Mouse (Mus musculus) MEL (cell line): ENCODE data around the gene Uncx. TPM values are rescaled to one million over a fixed set of nuclear protein-coding genes. Genes with fewer than 3 reads are reported as not detected.

Experiments used
- DNase-seq: peaks from one replicate; pipeline ENCODE4 v3.0.0; 2011; ENCODE audit warnings: low read depth, low spot score
- H3K27ac ChIP-seq: 2 replicates; pipeline ENCODE4 v1.5.1; 2012; ENCODE audit warnings: low read depth, mild to moderate bottlenecking, control low read depth, low read length, moderate library complexity; ENCODE audit not compliant: control insufficient read depth
- H3K27me3 ChIP-seq, 2 experiments: fragments of 150-350 bp in 1 of 2; sonication (generic) in 1 of 2; 2 replicates each; pipeline ENCODE4 v1.6.1; 2012; ENCODE audit warnings: low read length in 2 of 2, mild to moderate bottlenecking in 2 of 2, improper control_type of control experiment in 1 of 2, moderate library complexity in 1 of 2; ENCODE audit not compliant: insufficient read depth in 2 of 2, control insufficient read depth in 1 of 2
- H3K36me3 ChIP-seq, 2 experiments: 2 replicates each; pipeline ENCODE4 v1.6.1; 2012 to 2014; ENCODE audit warnings: low read length in 2 of 2, improper control_type of control experiment in 1 of 2, inconsistent platforms in 1 of 2, mild to moderate bottlenecking in 1 of 2; ENCODE audit not compliant: insufficient read depth in 2 of 2, control insufficient read depth in 1 of 2
- H3K4me1 ChIP-seq, 2 experiments: fragments of 150-350 bp in 1 of 2; sonication (generic) in 1 of 2; 2 replicates each; pipeline ENCODE4 v1.6.1; 2012; ENCODE audit warnings: low read length in 2 of 2, improper control_type of control experiment in 1 of 2, mild to moderate bottlenecking in 1 of 2; ENCODE audit not compliant: insufficient read depth in 2 of 2, control insufficient read depth in 1 of 2
- H3K4me3 ChIP-seq, 2 experiments: fragments of 150-350 bp in 1 of 2; sonication (generic) in 1 of 2; 2 replicates each; pipeline ENCODE4 v1.5.1; 2012; ENCODE audit warnings: low read depth in 2 of 2, low read length in 2 of 2, mild to moderate bottlenecking in 2 of 2, moderate library complexity in 2 of 2, control low read depth in 1 of 2, improper control_type of control experiment in 1 of 2; ENCODE audit not compliant: control insufficient read depth in 1 of 2, insufficient read depth in 1 of 2
- H3K79me2 ChIP-seq: 2 replicates; pipeline ENCODE4 v1.6.1; 2012; ENCODE audit warnings: mild to moderate bottlenecking, low read length, moderate library complexity; ENCODE audit not compliant: control insufficient read depth, poor library complexity, insufficient read depth
- H3K9ac ChIP-seq: 2 replicates; pipeline ENCODE4 v1.6.1; 2012; ENCODE audit warnings: low read depth, mild to moderate bottlenecking, control low read depth, low read length, moderate library complexity; ENCODE audit not compliant: control insufficient read depth, poor library complexity, severe bottlenecking
- H3K9me3 ChIP-seq: fragments of 150-350 bp; sonication (generic); replicated peaks from 2 replicates; pipeline ENCODE4 v1.6.1; 2012; ENCODE audit warnings: mild to moderate bottlenecking, low read length, improper control_type of control experiment, moderate library complexity; ENCODE audit not compliant: insufficient read depth
- BHLHE40 ChIP-seq: IDR thresholded peaks from 2 replicates; pipeline ENCODE4 v1.6.1; 2012; ENCODE audit warnings: low read depth, mild to moderate bottlenecking, inconsistent platforms, low read length, improper control_type of control experiment, borderline replicate concordance
- CHD1 ChIP-seq: IDR thresholded peaks from 2 replicates; pipeline ENCODE4 v1.6.1; 2012; ENCODE audit warnings: low read depth, mild to moderate bottlenecking, inconsistent platforms, low read length, improper control_type of control experiment
- CTCF ChIP-seq, 3 experiments: IDR thresholded peaks in 2 of 3; conservative IDR thresholded peaks in 1 of 3; 2 replicates each; pipeline ENCODE4 v1.5.1; 2011 to 2012; ENCODE audit warnings: low read length in 3 of 3, low read depth in 2 of 3, mild to moderate bottlenecking in 2 of 3, improper control_type of control experiment in 1 of 3, inconsistent platforms in 1 of 3, mixed read lengths in 1 of 3, moderate library complexity in 1 of 3; ENCODE audit not compliant: control insufficient read depth in 1 of 3, insufficient read depth in 1 of 3, poor library complexity in 1 of 3, severe bottlenecking in 1 of 3
- ETS1 ChIP-seq: IDR thresholded peaks from 2 replicates; pipeline ENCODE4 v1.6.1; 2012; ENCODE audit warnings: low read depth, mild to moderate bottlenecking, inconsistent platforms, low read length, improper control_type of control experiment, moderate library complexity
- GATA1 ChIP-seq: IDR thresholded peaks from 2 replicates; pipeline ENCODE4 v1.6.1; 2011; ENCODE audit warnings: low read depth, low read length, improper control_type of control experiment
- HCFC1 ChIP-seq: IDR thresholded peaks from 2 replicates; pipeline ENCODE4 v1.6.1; 2012; ENCODE audit warnings: low read depth, mild to moderate bottlenecking, inconsistent platforms, low read length, improper control_type of control experiment, moderate library complexity
- JUND ChIP-seq: IDR thresholded peaks from 2 replicates; pipeline ENCODE4 v1.6.1; 2011; ENCODE audit warnings: low read depth, mild to moderate bottlenecking, improper control_type of control experiment, low read length
- KAT2A ChIP-seq: conservative IDR thresholded peaks from 2 replicates; pipeline ENCODE4 v1.6.1; 2012; ENCODE audit warnings: low read depth, low read length, improper control_type of control experiment, inconsistent platforms
- MAFK ChIP-seq: IDR thresholded peaks from 2 replicates; pipeline ENCODE4 v1.6.1; 2011; ENCODE audit warnings: low read depth, mild to moderate bottlenecking, low read length, improper control_type of control experiment, borderline replicate concordance
- MAX ChIP-seq: IDR thresholded peaks from 2 replicates; pipeline ENCODE4 v1.6.1; 2011; ENCODE audit warnings: low read length, improper control_type of control experiment
- MEF2A ChIP-seq: IDR thresholded peaks from 2 replicates; pipeline ENCODE4 v1.6.1; 2014; ENCODE audit warnings: low read depth, mild to moderate bottlenecking, inconsistent platforms, low read length, improper control_type of control experiment; ENCODE audit not compliant: poor library complexity, insufficient replicate concordance, severe bottlenecking; ENCODE audit errors: extremely low read depth
- MXI1 ChIP-seq: IDR thresholded peaks from 2 replicates; pipeline ENCODE4 v1.6.1; 2011; ENCODE audit warnings: mild to moderate bottlenecking, low read depth, low read length, improper control_type of control experiment
- POLR2A ChIP-seq, 2 experiments: IDR thresholded peaks; 2 replicates each; pipeline ENCODE4 v1.6.1; 2011 to 2012; ENCODE audit warnings: low read length in 2 of 2, mild to moderate bottlenecking in 2 of 2, control low read depth in 1 of 2, improper control_type of control experiment in 1 of 2, low read depth in 1 of 2, moderate library complexity in 1 of 2; ENCODE audit not compliant: control insufficient read depth in 1 of 2, insufficient read depth in 1 of 2, poor library complexity in 1 of 2
- POLR2AphosphoS2 ChIP-seq: IDR thresholded peaks from 2 replicates; pipeline ENCODE4 v1.6.1; 2011; ENCODE audit warnings: low read length, improper control_type of control experiment
- POLR2AphosphoS5 ChIP-seq: IDR thresholded peaks from 2 replicates; pipeline ENCODE4 v1.6.1; 2012; ENCODE audit warnings: low read depth, borderline replicate concordance, mild to moderate bottlenecking, inconsistent platforms, low read length, moderate library complexity, mixed read lengths
- RAD21 ChIP-seq: IDR thresholded peaks from 2 replicates; pipeline ENCODE4 v1.6.1; 2011; ENCODE audit warnings: mild to moderate bottlenecking, low read depth, low read length, improper control_type of control experiment
- RCOR1 ChIP-seq: IDR thresholded peaks from 2 replicates; pipeline ENCODE4 v1.6.1; 2012; ENCODE audit warnings: low read depth, mild to moderate bottlenecking, inconsistent platforms, low read length, improper control_type of control experiment
- SIN3A ChIP-seq: IDR thresholded peaks from 2 replicates; pipeline ENCODE4 v1.6.1; 2012; ENCODE audit warnings: low read length, improper control_type of control experiment, inconsistent platforms
- SMC3 ChIP-seq: IDR thresholded peaks from 2 replicates; pipeline ENCODE4 v1.6.1; 2011; ENCODE audit warnings: low read depth, low read length, improper control_type of control experiment
- TAL1 ChIP-seq: IDR thresholded peaks from 2 replicates; pipeline ENCODE4 v1.6.1; 2012; ENCODE audit warnings: mild to moderate bottlenecking, inconsistent platforms, low read length, moderate library complexity, mixed read lengths
- TCF12 ChIP-seq: IDR thresholded peaks from 2 replicates; pipeline ENCODE4 v1.6.1; 2014; ENCODE audit warnings: low read depth, mild to moderate bottlenecking, inconsistent platforms, low read length, improper control_type of control experiment, moderate library complexity
- UBTF ChIP-seq: IDR thresholded peaks from 2 replicates; pipeline ENCODE4 v1.6.1; 2012; ENCODE audit warnings: low read depth, mild to moderate bottlenecking, inconsistent platforms, low read length, improper control_type of control experiment, moderate library complexity, borderline replicate concordance; ENCODE audit not compliant: insufficient read depth
- USF1 ChIP-seq: IDR thresholded peaks from 2 replicates; pipeline ENCODE4 v1.6.1; 2014; ENCODE audit warnings: low read depth, mild to moderate bottlenecking, inconsistent platforms, low read length, improper control_type of control experiment, moderate library complexity
- USF2 ChIP-seq, 2 experiments: IDR thresholded peaks; 2 replicates each; pipeline ENCODE4 v1.6.1; 2011 to 2012; ENCODE audit warnings: improper control_type of control experiment in 2 of 2, low read length in 2 of 2, borderline replicate concordance in 1 of 2, inconsistent platforms in 1 of 2, low read depth in 1 of 2, mild to moderate bottlenecking in 1 of 2; ENCODE audit not compliant: insufficient read depth in 1 of 2
- ZC3H11A ChIP-seq: IDR thresholded peaks from 2 replicates; pipeline ENCODE4 v1.6.1; 2012; ENCODE audit warnings: low read depth, mild to moderate bottlenecking, inconsistent platforms, low read length, improper control_type of control experiment
- ZKSCAN1 ChIP-seq: IDR thresholded peaks from 2 replicates; pipeline ENCODE4 v1.6.1; 2012; ENCODE audit warnings: low read depth, mild to moderate bottlenecking, inconsistent platforms, low read length, improper control_type of control experiment, moderate library complexity
- polyA plus RNA-seq, 2 experiments: library from polyadenylated mRNA; stranded (reverse) in 1 of 2; unstranded in 1 of 2; fragments of >175 nt in 1 of 2; fragments of >200 nt in 1 of 2; gene quantifications; 2 replicates each; pipeline versions ENCODE4 v1.2.1 to v1.2.4; 2012; ENCODE audit warnings: low replicate concordance in 2 of 2, low read depth in 1 of 2; ENCODE audit not compliant: insufficient read length in 2 of 2, insufficient read depth in 1 of 2, missing spikeins in 1 of 2
- total RNA-seq: library from RNA; depleted of rRNA; stranded (reverse); fragments of 300-350 nt; gene quantifications from 2 replicates; pipeline ENCODE4 v1.2.3, GENCODE M21; 2012

Uncx gene
- total and polyA plus RNA-seq, 3 experiments, result not detected

- Histone ChIP-seq H3K4me3 (no peak overlapping the region), H3K27me3 (peaks cover 0 to 10% of the 10 kb centered on the region in 2 experiments; a peak in 3 of 4 replicates), H3K27ac (no peak overlapping the region), H3K9me3 (no peaks in the 10 kb centered on the region), H3K9ac (no peak overlapping the region), H3K79me2 (no peaks in the 10 kb centered on the region), H3K4me1 (peaks cover 0 to 8% of the 10 kb centered on the region in 2 experiments; a peak in 1 of 4 replicates), H3K36me3 (no peaks in the 10 kb centered on the region; a peak in 1 of 4 replicates)
- no peak for DNase-seq
- TF ChIP-seq POLR2A (IDR thresholded peaks at IDR 0.05; ENCODE audit: control insufficient read depth in 1 of 2, insufficient read depth in 1 of 2, low read depth in 1 of 2, low read length in 2 of 2, poor library complexity in 1 of 2) (no peak), MXI1 (no peak), CTCF (IDR thresholded peaks at IDR 0.05 in 2 of 3, conservative IDR thresholded peaks at IDR 0.05 in 1 of 3; ENCODE audit: control insufficient read depth in 1 of 3, insufficient read depth in 1 of 3, low read depth in 2 of 3, low read length in 3 of 3, poor library complexity in 1 of 3, severe bottlenecking in 1 of 3) (no peak), TAL1 (no peak), TCF12 (no peak), ETS1 (no peak), RCOR1 (no peak), ZKSCAN1 (no peak), RAD21 (no peak), POLR2AphosphoS2 (no peak), MAFK (no peak), MEF2A (no peak), BHLHE40 (no peak), HCFC1 (no peak), USF2 (IDR thresholded peaks at IDR 0.05; ENCODE audit: borderline replicate concordance in 1 of 2, insufficient read depth in 1 of 2, low read depth in 1 of 2, low read length in 2 of 2) (no peak), GATA1 (no peak)
Measured at GRCm38 (mm10) chr5:139502281-139502680, 41.0 kb upstream of the Uncx start.

- Histone ChIP-seq H3K27ac (no peak overlapping the region), H3K4me1 (peaks cover 0 to 8% of the 10 kb centered on the region in 2 experiments; a peak in 1 of 4 replicates), H3K4me3 (no peak overlapping the region), H3K9me3 (no peaks in the 10 kb centered on the region), H3K9ac (no peak overlapping the region), H3K27me3 (peaks cover 0 to 5% of the 10 kb centered on the region in 2 experiments; a peak in 2 of 4 replicates), H3K79me2 (no peaks in the 10 kb centered on the region), H3K36me3 (no peaks in the 10 kb centered on the region; a peak in 1 of 4 replicates)
- peak; percentile 85 for DNase-seq
- TF ChIP-seq SMC3, result peak; percentile 90
- no peak for TF ChIP-seq TAL1
- TF ChIP-seq MAX, result 0 out of 2 replicates have a peak, but pooled peaks have one; percentile 31
- TF ChIP-seq POLR2AphosphoS2, result no peak
- peak; percentile 83 to 95 (median 87) for TF ChIP-seq CTCF (IDR thresholded peaks at IDR 0.05 in 2 of 3, conservative IDR thresholded peaks at IDR 0.05 in 1 of 3; ENCODE audit: control insufficient read depth in 1 of 3, insufficient read depth in 1 of 3, low read depth in 2 of 3, low read length in 3 of 3, poor library complexity in 1 of 3, severe bottlenecking in 1 of 3)
- peak; percentile 77 for TF ChIP-seq ZC3H11A
- peak; percentile 35; the same call in 1 of the 2 replicates for TF ChIP-seq RCOR1
- TF ChIP-seq GATA1, result 0 out of 2 replicates have a peak, but pooled peaks have one; percentile 10
- no peak for TF ChIP-seq CHD1
- TF ChIP-seq KAT2A, result no peak
- TF ChIP-seq HCFC1, result 0 out of 2 replicates have a peak, but pooled peaks have one; percentile 35
- no peak for TF ChIP-seq USF1
- peak; percentile 81 for TF ChIP-seq RAD21
- TF ChIP-seq SIN3A, result peak; percentile 63; the same call in 1 of the 2 replicates
- no peak for TF ChIP-seq JUND
- no peak for TF ChIP-seq UBTF
- TF ChIP-seq MXI1, result 0 out of 2 replicates have a peak, but pooled peaks have one; percentile 22
- no peak for TF ChIP-seq POLR2AphosphoS5
Measured at GRCm38 (mm10) chr5:139505073-139505606, 38.2 kb upstream of the Uncx start.
